ENCODE assay signal across 18 mouse cellular contexts in genomic region chr1:179086208-179086607, GRCm38 (mm10).
DNase-seq lines count a peak whose midpoint lies in the region; ATAC-seq and TF ChIP-seq lines count a peak whose summit lies in the region.
"Had no signal": no experiment of that assay in that cellular context is flagged by ENCODE, and none has a peak within 500 bp of the region (broad histone marks: within the 10 kb centered on the region; RNA-seq: fewer than 3 reads in every experiment).

No protein-coding gene starts in this region.

- H3K36me3 ChIP-seq in hindbrain, postnatal 0 days (ENCODE audit: insufficient read depth, low read length), result no peaks in the 10 kb centered on the region
- H3K36me3 ChIP-seq in hindbrain, embryonic 12.5 days, result no peaks in the 10 kb centered on the region
- peaks cover 9% of the 10 kb centered on the region; the same call in 1 of the 2 replicates for H3K36me3 ChIP-seq in embryonic facial prominence, embryonic 13.5 days
- H3K36me3 ChIP-seq: hindbrain, embryonic 15.5 days; midbrain, embryonic 12.5 days had no signal

- 89% methylated on average over 7 of the region's 7 CpGs for WGBS in hindbrain, postnatal 0 days
- WGBS in hindbrain, embryonic 12.5 days, result 92% methylated on average over 7 of the region's 7 CpGs
- 86% methylated on average over 7 of the region's 7 CpGs for WGBS in embryonic facial prominence, embryonic 13.5 days

- H3K27ac ChIP-seq in hindbrain, postnatal 0 days, result no peak overlapping the region
- H3K27ac ChIP-seq in hindbrain, embryonic 12.5 days, result no peak overlapping the region
- peak overlapping the region; percentile 80; the same call in 1 of the 2 replicates for H3K27ac ChIP-seq in embryonic facial prominence, embryonic 13.5 days
- H3K27ac ChIP-seq: heart, adult 2 months; hindbrain, embryonic 15.5 days; layer of hippocampus, adult 2 months; liver, embryonic 15.5 days; midbrain, embryonic 12.5 days; stomach, postnatal 0 days had no signal

- H3K4me2 ChIP-seq in hindbrain, postnatal 0 days (ENCODE audit: low read depth, low read length), result no peak overlapping the region
- no peak overlapping the region for H3K4me2 ChIP-seq in hindbrain, embryonic 12.5 days (replicated peaks)
- no peak overlapping the region for H3K4me2 ChIP-seq in embryonic facial prominence, embryonic 13.5 days
- H3K4me2 ChIP-seq: hindbrain, embryonic 15.5 days; liver, embryonic 15.5 days; midbrain, embryonic 12.5 days had no signal

- ATAC-seq in hindbrain, postnatal 0 days, result 0 out of 2 replicates have a peak, but pooled peaks have one; percentile 43
- ATAC-seq in hindbrain, embryonic 12.5 days (ENCODE audit: low FRiP score), result no peak
- ATAC-seq in embryonic facial prominence, embryonic 13.5 days (ENCODE audit: insufficient number of reproducible peaks, insufficient read depth, low FRiP score, low TSS enrichment, low read depth), result no peak
- ATAC-seq: intestine, embryonic 16.5 days had no signal

- H3K4me3 ChIP-seq in hindbrain, postnatal 0 days (ENCODE audit: low read length), result no peak overlapping the region
- no peak overlapping the region for H3K4me3 ChIP-seq in hindbrain, embryonic 12.5 days
- no peak overlapping the region for H3K4me3 ChIP-seq in embryonic facial prominence, embryonic 13.5 days
- H3K4me3 ChIP-seq: heart, adult 2 months; hindbrain, embryonic 15.5 days; layer of hippocampus, adult 2 months; liver, embryonic 15.5 days; midbrain, embryonic 12.5 days had no signal

- DNase-seq in hindbrain, postnatal 0 days (ENCODE audit: low spot score), result peak; percentile 17
- DNase-seq in cerebellum, adult 11-12 months, result peak; percentile 86
- peak; percentile 87 for DNase-seq in cerebellum, adult 9-11 months
- no peak for DNase-seq in frontal cortex, postnatal 36 days (ENCODE audit: low spot score in 2 of 2)
- no peak for DNase-seq in spleen, postnatal 4 days (ENCODE audit: low spot score in 2 of 2)
- DNase-seq: adrenal gland, postnatal 36 days; gastrocnemius, postnatal 36 days; heart, adult 2 months; kidney, adult 9 months; liver had no signal

- H3K9me3 ChIP-seq in hindbrain, postnatal 0 days (ENCODE audit: low read length), result no peaks in the 10 kb centered on the region
- no peaks in the 10 kb centered on the region for H3K9me3 ChIP-seq in hindbrain, embryonic 12.5 days (replicated peaks)
- H3K9me3 ChIP-seq in embryonic facial prominence, embryonic 13.5 days, result no peaks in the 10 kb centered on the region
- H3K9me3 ChIP-seq: hindbrain, embryonic 15.5 days; liver, embryonic 15.5 days; midbrain, embryonic 12.5 days had no signal

- no peaks in the 10 kb centered on the region for H3K4me1 ChIP-seq in hindbrain, postnatal 0 days (ENCODE audit: insufficient read depth, low read length)
- no peaks in the 10 kb centered on the region; the same call in 1 of the 2 replicates for H3K4me1 ChIP-seq in hindbrain, embryonic 12.5 days
- H3K4me1 ChIP-seq in embryonic facial prominence, embryonic 13.5 days, result peaks cover 51% of the 10 kb centered on the region
- H3K4me1 ChIP-seq: hindbrain, embryonic 15.5 days; midbrain, embryonic 12.5 days had no signal

- no peaks in the 10 kb centered on the region for H3K27me3 ChIP-seq in hindbrain, postnatal 0 days (ENCODE audit: insufficient read depth, low read length)
- H3K27me3 ChIP-seq in hindbrain, embryonic 12.5 days, result no peaks in the 10 kb centered on the region
- no peaks in the 10 kb centered on the region for H3K27me3 ChIP-seq in embryonic facial prominence, embryonic 13.5 days
- H3K27me3 ChIP-seq: hindbrain, embryonic 15.5 days; liver, embryonic 15.5 days had no signal

- TF ChIP-seq CTCF in hindbrain, postnatal 0 days (IDR thresholded peaks at IDR 0.05; ENCODE audit: low read depth), result no peak

- H3K9ac ChIP-seq in hindbrain, postnatal 0 days (replicated peaks; ENCODE audit: low read length), result no peak overlapping the region
- no peak overlapping the region for H3K9ac ChIP-seq in hindbrain, embryonic 12.5 days
- no peak overlapping the region for H3K9ac ChIP-seq in embryonic facial prominence, embryonic 13.5 days
- H3K9ac ChIP-seq: hindbrain, embryonic 15.5 days; liver, embryonic 15.5 days; midbrain, embryonic 12.5 days had no signal

Comparison
In these comparisons a context has a peak if more than half of its experiments do, and no peak if none do; other contexts are left out.
1. DNase-seq: peak in hindbrain, postnatal 0 days (single experiment), cerebellum, adult 11-12 months (single experiment) and cerebellum, adult 9-11 months (single experiment); none in frontal cortex, postnatal 36 days (0 of 2) and spleen, postnatal 4 days (0 of 2).